Mouse (Mus musculus) liver, embryonic 14.5 days (tissue): ENCODE results near the gene Six6.

Source experiments
- CTCF ChIP-seq: IDR thresholded peaks from 2 replicates; pipeline ENCODE4 v1.5.1; 2016; ENCODE audit warnings: antibody characterized with exemption, low read depth, control low read depth
- EP300 ChIP-seq: IDR thresholded peaks from 2 replicates; pipeline ENCODE4 v1.6.1; 2016; ENCODE audit warnings: antibody characterized with exemption, low read depth

GRCm38 (mm10) chr12:72938600-72939490 is 847 bp upstream of the Six6 start:
- no peak for TF ChIP-seq CTCF
- TF ChIP-seq EP300, result no peak
